Mouse (Mus musculus): ENCODE results near the gene Armc9.

DNA sequence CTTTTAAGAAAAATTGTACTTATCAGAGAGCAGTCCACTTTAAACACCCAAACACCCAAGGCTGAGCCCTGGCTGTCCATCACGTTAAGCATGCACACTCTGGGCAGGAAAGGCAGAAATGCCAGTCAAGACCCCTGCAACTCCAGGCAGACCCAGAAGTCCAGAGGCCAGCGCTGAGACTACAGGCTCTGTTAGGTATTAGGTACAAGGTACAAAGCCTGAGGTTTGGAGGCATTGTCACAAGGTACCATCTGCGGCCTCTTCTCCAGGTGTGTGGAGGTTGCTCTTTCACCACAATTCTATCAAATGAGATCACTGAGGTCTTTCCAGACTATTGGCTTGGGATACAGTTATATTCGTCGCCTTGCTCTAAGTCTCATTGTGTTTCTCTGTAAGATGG lies 139.3 kb downstream of the Armc9 start:
- TF ChIP-seq CTCF (IDR thresholded peaks at IDR 0.05; ENCODE audit: control insufficient read depth, insufficient read depth, low read length): no peak
- TF ChIP-seq POLR2A (IDR thresholded peaks at IDR 0.05; ENCODE audit: borderline replicate concordance, control insufficient read depth, low read depth, low read length): no peak
